Mouse (Mus musculus) central nervous system, embryonic 14 days (tissue): Measurements from ENCODE around the gene 7420426K07Rik. TPM values are rescaled to one million over a fixed set of nuclear protein-coding genes. Genes with fewer than 3 reads are reported as not detected.

Experiments used
- polyA plus RNA-seq: library from polyadenylated mRNA; depleted of rRNA; stranded (reverse); fragments of >200 nt; gene quantifications from 2 replicates; pipeline ENCODE4 v1.2.3, GENCODE M21; 2012; rRNA removed

7420426K07Rik gene
- polyA plus RNA-seq = not detected in 2 replicates

DNA sequence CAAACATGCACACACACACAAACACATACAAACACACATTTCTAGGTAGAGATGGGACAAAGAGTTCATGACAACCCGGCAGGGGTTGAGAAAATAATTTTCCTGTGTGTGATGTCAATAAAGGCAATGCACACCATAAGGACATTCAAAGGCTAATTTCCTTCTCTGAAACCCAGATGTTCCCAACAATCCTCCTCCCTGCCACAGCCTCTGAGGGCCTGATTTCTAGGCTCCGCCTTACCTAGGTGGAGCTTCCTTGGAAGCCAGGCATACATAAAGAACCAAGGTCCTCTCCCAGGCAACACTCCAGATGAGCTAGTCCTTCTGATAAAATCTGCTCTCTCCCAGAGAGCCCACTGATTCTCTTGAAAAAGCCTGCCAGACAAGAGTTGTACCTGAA, at the start of gene 7420426K07Rik:
Gene 7420426K07Rik (plus strand): TSS at position 301 of the 400 bp plus-strand sequence.

GRCm38 (mm10) chr9:98856210-98856609, 46.7 kb upstream of the 7420426K07Rik start, which contains the start of gene Prr23a2:
Gene Prr23a2, plus strand, starts transcription at chr9:98856494.

GRCm38 (mm10) chr9:98864571-98864970, 38.3 kb upstream of the 7420426K07Rik start, which contains the start of gene Prr23a3:
Gene Prr23a3, plus strand, starts transcription at chr9:98864767.

Other genes starting within 250 kb of the 7420426K07Rik start
- gene Prr23a1, start 60.6 kb upstream of the 7420426K07Rik start, polyA plus RNA-seq = 0.11 TPM in 1 of 2 replicates, not detected in the other
- gene Prr23a2, start 46.6 kb upstream of the 7420426K07Rik start, polyA plus RNA-seq = not detected in 2 replicates
- gene Prr23a3, start 38.4 kb upstream of the 7420426K07Rik start, polyA plus RNA-seq = 0.04 TPM in 1 of 2 replicates, not detected in the other
- 0.44 and 0.64 TPM in 2 replicates for gene Foxl2, start 52.2 kb downstream of the 7420426K07Rik start, polyA plus RNA-seq
- gene Faim, start 83.3 kb downstream of the 7420426K07Rik start, polyA plus RNA-seq = 38.3 and 39.0 TPM in 2 replicates
- gene Gm1123, start 132.6 kb downstream of the 7420426K07Rik start, polyA plus RNA-seq = 0.04 TPM in 1 of 2 replicates, not detected in the other
- 7.3 and 8.4 TPM in 2 replicates for gene Pik3cb, start 237.5 kb downstream of the 7420426K07Rik start, polyA plus RNA-seq